Mouse (Mus musculus) adrenal gland, adult 2 months (tissue): ENCODE measurements around the gene Tmem56. TPM values are rescaled to one million over a fixed set of nuclear protein-coding genes. Genes with fewer than 3 reads are reported as not detected.

Source experiments
- DNase-seq: peaks from one replicate; pipeline ENCODE4 v3.0.0; 2021
- polyA plus RNA-seq: library from polyadenylated mRNA; depleted of rRNA; stranded (reverse); fragments of >200 nt; gene quantifications from 2 replicates; pipeline ENCODE4 v1.2.3, GENCODE M21; 2012
- total RNA-seq, 2 experiments: library from RNA; stranded (reverse); gene quantifications; 2 replicates each; pipeline ENCODE4 v1.2.3; 2021

Gene Tmem56
- total and polyA plus RNA-seq, 3 experiments, result 7.8 to 56.3 (median 32.0) TPM

- DNase-seq, result no peak
These were observed 43.8 kb downstream of the Tmem56 start for GRCm38 (mm10) chr3:121239096-121239495.

DNA sequence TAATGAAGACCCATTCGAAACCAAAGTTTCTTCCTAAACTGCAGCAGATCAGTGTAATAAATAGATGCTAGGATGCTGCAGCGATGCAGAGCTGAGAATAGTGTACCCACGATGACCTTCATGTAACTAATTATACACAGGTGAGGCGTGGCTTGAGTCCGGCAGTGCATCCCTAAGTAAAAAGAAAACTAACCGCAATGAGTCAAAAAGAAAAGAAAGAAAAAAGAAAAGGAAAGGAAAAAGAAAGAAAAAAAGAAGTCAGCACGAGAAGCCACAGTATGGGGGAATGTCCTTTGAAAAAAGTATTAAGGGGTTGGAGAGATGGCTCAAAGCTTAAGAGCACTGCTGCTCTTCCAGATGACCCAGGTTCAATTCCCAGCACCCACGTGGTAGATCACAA is 58.1 kb downstream of the Tmem56 start:
- DNase-seq, result no peak

DNA sequence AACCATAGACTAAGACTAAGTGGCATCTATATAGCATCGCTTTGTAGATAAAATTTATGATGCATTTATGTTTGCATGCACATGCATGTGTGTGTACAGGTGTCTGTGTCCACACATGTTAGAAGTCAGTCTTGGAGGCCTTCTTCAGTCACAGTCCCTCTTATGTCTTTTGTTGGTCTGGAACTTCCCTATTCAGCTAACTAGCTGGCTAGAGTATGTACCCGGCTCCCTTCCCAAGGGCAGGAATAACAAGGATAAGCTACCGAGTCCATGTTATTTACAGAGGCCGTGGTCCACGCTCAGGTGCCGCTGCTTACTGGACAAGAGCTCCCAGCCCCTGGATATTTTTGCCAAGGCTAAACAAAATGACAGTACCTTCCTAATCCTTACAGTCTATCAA is 58.7 kb downstream of the Tmem56 start:
- DNase-seq, result no peak

DNA sequence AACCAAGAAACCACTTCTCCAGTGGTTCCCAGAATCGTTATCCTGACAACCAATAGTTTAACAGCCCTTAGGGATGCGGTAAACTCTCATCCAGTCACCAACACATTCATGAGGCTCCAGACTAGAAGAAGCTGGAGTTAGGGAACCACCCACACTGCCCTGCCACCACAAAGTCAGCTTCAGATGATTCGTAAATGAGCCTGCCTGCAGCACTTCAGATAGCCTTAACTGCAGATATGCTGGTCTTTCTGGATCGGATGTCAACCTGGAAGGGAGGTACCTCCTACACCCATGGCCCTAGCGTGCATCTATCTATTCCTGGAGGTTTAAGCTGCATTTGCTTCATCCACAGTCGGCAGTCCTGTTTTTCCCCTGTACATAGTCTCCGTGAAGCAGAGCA is 60.9 kb downstream of the Tmem56 start:
- no peak for DNase-seq

DNA sequence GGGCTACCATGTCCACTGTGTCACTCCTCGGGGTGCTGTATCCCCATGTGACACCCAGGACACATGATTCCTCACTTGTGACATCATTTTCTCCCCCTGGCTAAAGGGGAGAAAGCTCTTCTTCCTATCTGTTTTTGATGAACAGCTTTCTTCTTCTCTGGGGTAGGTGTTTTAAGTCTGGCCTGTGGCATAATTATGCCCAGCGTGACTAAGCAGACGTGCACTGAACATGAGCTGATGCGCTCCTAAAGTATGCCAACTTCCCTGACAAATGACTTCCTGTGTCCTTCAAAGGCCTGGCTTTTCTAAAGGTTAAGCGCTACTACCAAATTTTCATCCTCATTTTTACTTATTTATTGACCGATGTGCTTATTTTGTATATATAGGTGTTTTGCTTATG is 65.9 kb downstream of the Tmem56 start:
- peak; percentile 68 for DNase-seq

DNA sequence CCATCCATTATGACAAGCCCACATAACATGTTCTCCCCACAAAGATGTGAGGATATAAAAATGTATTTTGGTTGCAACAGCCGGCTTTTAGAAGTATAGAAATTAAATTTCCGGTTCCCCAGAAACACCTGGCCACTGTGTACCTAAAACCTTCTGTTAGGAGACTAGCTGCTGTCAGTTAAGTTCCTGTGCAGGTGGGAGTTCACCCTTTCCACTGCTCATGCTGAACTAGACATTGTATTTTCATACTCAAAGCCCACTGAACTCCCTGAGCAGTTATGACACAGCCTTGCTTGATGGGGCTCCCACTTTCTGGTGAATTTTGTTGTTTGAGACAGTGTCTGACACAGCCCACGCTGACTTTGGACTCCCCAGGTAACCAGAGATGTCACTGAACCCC is 69.4 kb downstream of the Tmem56 start:
- DNase-seq, result no peak

DNA sequence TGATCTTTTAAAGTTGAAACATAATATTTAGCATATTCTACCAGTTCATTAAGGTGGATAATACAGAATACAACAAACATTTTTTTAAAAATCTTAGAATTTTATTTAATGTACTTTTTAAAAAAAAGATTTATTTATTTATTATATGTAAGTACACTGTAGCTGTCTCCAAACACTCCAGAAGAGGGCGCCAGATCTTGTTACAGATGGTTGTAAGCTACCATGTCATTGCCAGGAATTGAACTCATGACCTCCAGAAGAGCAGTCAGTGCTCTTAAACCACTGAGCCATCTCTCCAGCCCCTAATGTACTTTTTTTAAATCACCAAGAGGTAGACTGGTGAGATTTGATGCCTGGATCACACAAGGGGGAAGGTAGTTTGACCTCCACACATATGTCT is 70.7 kb downstream of the Tmem56 start:
- no peak for DNase-seq

- DNase-seq, result no peak
These were observed 73.9 kb downstream of the Tmem56 start for GRCm38 (mm10) chr3:121208994-121209393.

DNA sequence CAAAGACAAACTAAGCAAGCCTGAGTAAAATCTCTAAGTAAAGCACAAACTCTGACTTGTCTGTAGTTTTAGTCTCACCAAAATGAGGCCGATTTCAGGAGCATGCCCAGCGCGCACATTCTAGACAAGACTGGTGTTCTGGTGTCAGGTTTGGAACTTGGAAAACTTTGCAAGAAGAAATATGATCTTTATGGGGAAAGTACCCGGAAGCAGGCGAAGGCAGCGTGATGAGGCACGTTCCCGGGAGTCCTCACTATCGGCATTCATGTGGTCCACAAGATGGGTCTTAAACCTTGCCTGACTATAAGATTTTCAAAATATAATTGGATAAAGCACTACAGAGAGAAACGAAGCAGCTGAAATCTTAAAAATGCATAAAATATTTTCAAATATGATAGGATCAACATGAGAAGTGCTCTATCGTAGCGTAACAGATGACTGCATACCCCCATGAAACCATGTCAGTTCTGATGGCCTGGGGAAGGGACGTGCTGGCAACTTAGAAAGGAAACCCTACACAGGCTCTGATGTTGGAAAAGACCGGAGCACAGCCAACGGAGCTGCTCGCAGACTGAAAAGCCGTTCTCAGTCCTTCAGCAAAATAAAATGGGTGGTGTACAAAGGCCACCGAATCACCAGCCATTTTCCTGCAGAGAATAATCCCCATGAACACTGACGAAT is 76.6 kb downstream of the Tmem56 start:
- DNase-seq, result no peak

GRCm38 (mm10) chr3:121202638-121203037 is 80.3 kb downstream of the Tmem56 start:
- no peak for DNase-seq

DNA sequence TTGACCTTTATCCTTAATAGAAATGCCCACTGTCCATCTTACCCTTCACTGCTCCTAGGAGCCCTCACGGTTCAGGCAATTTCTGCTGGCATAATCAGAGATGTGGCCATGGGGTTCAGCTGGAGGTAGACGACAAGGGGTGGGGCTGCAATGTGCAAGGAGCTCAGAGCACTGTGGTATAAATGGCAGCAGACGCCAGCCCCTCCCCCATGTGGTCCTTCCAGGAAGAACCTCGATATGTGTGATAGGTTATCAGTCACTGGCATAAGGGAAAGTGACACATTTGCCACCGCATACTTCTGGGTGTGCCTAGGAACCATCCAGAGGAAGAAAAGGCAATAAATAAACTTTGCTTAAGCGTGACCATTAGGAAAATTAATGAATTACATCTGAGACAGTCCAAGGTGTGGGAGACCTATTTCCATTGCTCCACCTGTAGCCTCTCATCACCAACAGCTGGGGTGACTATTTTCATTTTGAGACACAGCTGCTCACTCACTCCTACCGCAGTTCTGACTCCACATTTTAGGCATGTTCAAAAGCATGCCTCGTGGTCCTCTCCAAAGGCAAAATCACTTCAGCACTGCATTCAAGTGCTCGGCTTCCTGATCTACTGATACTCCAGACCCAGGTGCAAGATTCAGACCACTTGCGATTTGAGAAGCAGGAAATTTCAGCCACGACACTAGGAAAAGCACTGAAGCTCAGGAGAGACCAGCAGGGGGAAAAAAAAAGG is 81.7 kb downstream of the Tmem56 start:
- DNase-seq, result no peak

DNA sequence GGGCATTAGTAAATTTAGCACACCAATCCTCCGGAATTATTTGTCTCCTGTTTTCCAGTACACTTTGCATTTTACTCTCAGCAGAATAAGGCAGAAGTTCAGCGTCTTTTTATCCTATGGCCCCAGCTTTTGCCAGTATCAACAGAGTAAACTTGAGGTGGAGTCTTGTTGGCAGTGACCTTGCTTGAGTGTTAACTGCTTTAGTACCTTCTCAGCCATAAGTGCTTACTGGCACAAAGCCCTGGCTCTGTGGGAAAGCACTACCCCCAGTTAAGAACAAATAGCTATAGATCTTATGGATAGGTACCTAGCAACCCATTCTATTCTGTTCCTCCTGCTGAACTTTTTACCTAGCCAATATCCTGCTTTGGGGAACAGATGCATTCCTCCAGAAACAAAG is 93.7 kb downstream of the Tmem56 start:
- no peak for DNase-seq

DNA sequence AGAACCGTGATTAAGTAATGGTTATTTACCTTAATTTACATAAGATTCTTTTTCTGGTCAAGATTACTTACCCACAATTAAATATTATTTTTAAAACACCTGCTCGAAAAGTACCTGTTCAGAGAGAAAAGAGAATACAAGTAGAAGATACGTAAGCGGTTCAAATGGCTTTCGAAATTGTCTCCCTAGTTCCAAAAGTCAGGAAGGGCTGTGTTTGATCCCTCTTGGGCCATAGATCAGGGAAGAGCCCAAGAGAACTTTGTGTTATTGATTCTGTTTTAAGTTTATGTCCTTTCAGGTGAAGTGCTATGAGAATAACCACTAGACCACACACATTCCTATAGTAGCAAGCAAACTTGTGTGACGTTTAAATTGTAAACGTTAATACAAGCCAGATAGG is 95.4 kb downstream of the Tmem56 start:
- DNase-seq, result no peak

- no peak for DNase-seq
These were observed 96.0 kb downstream of the Tmem56 start for GRCm38 (mm10) chr3:121186925-121187324.

- peak; percentile 21 for DNase-seq
These were observed 97.7 kb downstream of the Tmem56 start for GRCm38 (mm10) chr3:121185197-121185596.

DNA sequence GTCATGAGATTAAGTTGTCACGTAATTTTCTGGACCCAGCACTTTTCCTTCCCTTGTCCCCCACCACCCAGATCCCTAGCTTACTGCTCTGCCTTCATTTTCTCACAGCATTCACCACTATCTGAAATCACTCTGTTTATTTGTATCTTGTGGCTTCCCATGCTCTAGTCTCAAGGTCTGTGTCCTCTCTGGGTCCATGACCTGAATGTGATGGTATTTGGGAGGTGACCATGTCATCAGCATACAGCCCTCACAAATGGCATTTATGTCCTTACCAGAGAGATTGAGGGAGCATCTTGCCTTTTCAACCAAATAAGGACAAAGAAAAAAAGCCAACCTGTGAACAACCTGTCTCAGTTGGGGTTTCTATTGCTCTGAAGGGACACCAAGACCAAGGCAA is 106.9 kb downstream of the Tmem56 start:
- no peak for DNase-seq

DNA sequence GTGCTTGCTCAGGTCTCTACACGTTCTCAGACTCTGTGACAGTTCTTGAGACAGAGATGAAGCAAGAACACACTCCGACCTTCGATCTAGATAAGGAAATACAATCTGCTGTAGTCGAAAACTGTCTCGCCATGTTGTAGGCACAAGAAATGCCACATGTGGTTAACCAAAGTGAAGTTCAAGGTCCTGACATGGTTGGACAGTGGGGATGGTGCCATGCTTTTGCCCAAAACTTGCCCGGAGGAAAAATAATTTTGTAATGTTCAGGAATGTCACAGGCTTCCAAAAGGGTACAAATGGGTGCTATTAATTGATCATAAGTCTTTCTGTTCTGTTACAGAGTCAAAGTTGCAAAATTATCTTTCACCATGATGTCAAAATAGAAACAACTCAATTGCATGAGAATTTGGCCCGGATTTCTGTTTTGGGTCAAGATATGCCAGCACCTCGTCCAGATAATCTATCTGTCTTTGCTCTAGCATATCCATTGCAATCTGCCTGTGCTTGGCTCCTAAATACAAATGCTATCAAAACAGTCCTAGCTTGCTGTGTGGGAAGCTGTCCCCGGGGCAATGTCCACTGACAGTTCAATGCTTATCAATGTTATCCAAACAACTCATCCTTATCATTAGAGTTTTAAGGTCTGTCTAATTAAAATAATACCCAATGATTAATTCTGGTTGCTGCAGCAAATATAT is 108.5 kb downstream of the Tmem56 start:
- DNase-seq, result peak; percentile 62

- no peak for DNase-seq
These were observed 110.2 kb downstream of the Tmem56 start for GRCm38 (mm10) chr3:121172718-121173117.

DNA sequence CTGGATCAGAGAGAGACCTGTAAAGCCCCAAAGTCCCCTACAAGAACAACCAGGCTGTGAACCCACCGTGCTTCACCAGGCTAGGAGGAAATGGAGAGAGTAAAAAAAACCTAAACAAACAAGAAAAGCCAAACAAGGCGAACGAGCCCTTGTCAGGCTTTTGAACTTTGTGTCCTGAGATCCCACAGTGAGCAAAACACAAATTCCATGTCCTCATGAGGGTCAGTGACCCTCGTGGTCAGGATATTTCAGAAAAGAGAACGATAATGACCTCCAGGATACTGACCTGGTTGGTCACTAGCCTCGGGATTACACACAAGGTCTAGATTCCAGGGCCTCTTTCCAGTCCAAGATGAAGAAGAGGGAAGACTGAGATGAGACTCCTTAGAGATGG is 111.0 kb downstream of the Tmem56 start:
- no peak for DNase-seq

- peak; percentile 95 for DNase-seq
These were observed 111.5 kb downstream of the Tmem56 start, which contains the start of gene Rwdd3 for GRCm38 (mm10) chr3:121171243-121171871. Gene Rwdd3, minus strand, starts transcription at chr3:121171695.

DNA sequence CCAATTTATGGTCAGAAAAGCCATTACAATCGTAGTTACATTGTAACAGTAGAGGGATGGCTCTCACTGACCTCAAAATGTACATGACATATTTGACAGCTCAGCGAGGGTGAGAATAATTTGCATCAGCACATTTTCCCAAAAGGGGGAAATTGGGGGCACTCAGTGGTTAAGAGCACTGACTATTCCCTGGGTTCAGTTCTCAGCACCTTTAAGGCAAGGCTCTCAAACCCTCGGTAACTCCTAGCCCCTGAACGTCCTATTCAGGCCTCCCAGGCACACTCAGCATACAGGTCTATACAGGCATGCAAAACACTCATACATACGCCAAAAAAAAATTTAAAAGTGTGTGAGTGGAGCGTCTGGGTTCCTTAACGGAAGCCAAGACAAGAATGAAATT is 112.3 kb downstream of the Tmem56 start:
- no peak for DNase-seq

DNA sequence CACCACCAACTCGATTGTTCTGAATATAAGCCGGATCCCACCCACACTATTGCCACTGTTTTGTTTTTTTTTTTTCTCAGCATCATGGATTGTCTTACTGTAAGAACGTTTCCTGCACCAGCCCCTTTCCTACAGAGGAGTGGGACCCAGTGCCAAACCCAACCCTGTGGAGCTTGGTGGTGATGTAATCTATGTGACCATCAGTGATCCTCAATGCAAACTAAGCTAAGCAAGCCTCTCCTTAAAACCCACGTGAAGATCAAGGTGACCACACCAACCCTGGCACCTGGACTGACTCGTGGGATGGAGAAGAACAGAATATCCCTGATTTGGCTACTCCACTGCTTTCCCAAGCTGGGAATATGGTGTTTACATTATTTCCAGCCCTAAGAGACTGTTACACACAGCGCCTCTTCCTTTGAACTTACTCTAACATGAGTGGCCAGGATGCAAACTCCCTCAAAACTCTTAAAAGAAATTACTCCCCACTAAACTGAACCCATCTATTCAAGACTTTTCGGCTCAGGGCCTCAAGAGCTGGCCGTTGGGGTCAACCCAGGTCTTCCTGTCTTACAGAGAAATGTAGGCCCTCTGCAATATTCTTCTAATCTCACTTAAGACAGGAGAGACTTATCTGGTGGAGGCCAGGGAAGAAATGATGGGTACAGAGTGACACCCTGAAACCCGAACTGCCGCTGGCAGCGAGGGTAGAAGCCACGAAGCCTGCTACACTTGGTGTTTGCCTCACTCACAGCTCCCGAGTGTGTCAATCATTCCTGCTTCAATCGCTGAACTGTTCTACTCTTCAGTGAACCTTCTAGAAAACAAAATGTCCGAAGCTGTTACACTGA is 113.6 kb downstream of the Tmem56 start:
- DNase-seq, result no peak
